Mouse (Mus musculus): ENCODE results near the gene Wdr44.
"Not testable (repeated sequence)": the region's sequence is repeated elsewhere in the genome, so short reads cannot be mapped to it uniquely, and the experiment has no call there.

Wdr44 gene

DNA sequence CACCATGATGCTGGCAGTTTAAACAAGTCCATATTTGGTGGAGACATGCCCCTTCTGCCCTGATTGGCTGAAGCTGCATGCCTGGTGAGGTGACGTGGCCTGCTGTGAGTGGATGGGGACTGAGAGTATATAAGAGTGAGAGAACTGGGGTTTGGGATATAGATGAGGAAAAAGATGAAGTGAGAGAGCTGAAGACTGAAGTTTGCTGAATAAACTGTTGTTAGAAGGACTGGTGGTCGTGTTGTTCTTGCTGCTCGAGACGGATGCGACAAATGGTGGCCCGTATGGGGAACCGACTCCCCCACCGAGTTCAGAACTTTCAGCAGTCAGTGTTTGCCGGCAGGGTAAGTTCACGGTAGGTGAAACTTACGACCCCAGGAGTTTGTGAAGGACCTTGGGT, 140.9 kb downstream of the Wdr44 start:
- not testable (repeated sequence) for DNase-seq (ENCODE audit: low read depth, low spot score)

- DNase-seq (ENCODE audit: low read depth, low spot score) = no peak
Observed at GRCm38 (mm10) chrX:23840921-23841320, 148.1 kb downstream of the Wdr44 start.
